Mouse (Mus musculus) B cell, adult (primary cell): ENCODE measurements around the gene Sms. TPM values are rescaled to one million over a fixed set of nuclear protein-coding genes. Genes with fewer than 3 reads are reported as not detected.

Experiments used
- total RNA-seq: library from RNA; stranded (reverse); gene quantifications from 4 replicates; pipeline ENCODE4 v1.2.4, GENCODE M21; 2023; ENCODE audit not compliant: inconsistent age

Gene Sms
- total RNA-seq: 53.2 to 64.9 TPM (median 62.3 TPM) in 4 replicates

GRCm38 (mm10) chrX:157491944-157492726 is at the start of gene Sms:
Gene Sms, minus strand, starts transcription at chrX:157492287.

GRCm38 (mm10) chrX:157415212-157415611 is 76.9 kb downstream of the Sms start, which contains the start of gene Phex:
Gene Phex, minus strand, starts transcription at chrX:157415312.

Other genes starting within 250 kb of the Sms start
- 0.30 to 0.42 TPM (median 0.39 TPM) in 4 replicates for gene Phex, start 77.0 kb downstream of the Sms start, total RNA-seq
- 0.90 to 2.1 TPM (median 1.3 TPM) in 4 replicates for gene Yy2, start 76.7 kb upstream of the Sms start, total RNA-seq
- 17.2 to 19.5 TPM (median 18.7 TPM) in 4 replicates for gene Mbtps2, start 106.4 kb upstream of the Sms start, total RNA-seq
- not detected in 4 replicates for gene Smpx, start 206.6 kb upstream of the Sms start, total RNA-seq